Mouse (Mus musculus) gastrocnemius, postnatal 36 days (tissue): ENCODE results near the gene H2-Q10. TPM values are rescaled to one million over a fixed set of nuclear protein-coding genes. Genes with fewer than 3 reads are reported as not detected.

Experiments
- DNase-seq, 2 experiments: peaks; one replicate each; pipeline ENCODE4 v3.0.0; 2022
- intact Hi-C: fragments of 180-260 bp; cut with DNase I; formaldehyde crosslinking; loops from one replicate; pipeline ENCODE4 v1.15.1; 2025
- total RNA-seq, 2 experiments: library from RNA; stranded (reverse); gene quantifications; 2 replicates each; pipeline ENCODE4 v1.2.3; 2021

H2-Q10 gene
- total RNA-seq, 2 experiments from 2014 or later: 0.10 to 0.13 TPM

- intact Hi-C loops: no loop called here
Measured at GRCm38 (mm10) chr17:35512916-35513626, 43.2 kb downstream of the H2-Q10 start.

GRCm38 (mm10) chr17:35513886-35514285 lies 44.0 kb downstream of the H2-Q10 start:
- peak; percentile 58 to 64 for DNase-seq
- intact Hi-C loops: no loop called here

More at GRCm38 (mm10) chr17:35512916-35513626, 43.2 kb downstream of the H2-Q10 start:
- no peak for DNase-seq

GRCm38 (mm10) chr17:35514756-35515155 lies 44.9 kb downstream of the H2-Q10 start:
- intact Hi-C loops: no loop called here
- no peak for DNase-seq

- intact Hi-C loops: no loop called here
- DNase-seq: no peak
Measured at GRCm38 (mm10) chr17:35515911-35516640, 46.2 kb downstream of the H2-Q10 start.

GRCm38 (mm10) chr17:35516652-35517500 lies 47.0 kb downstream of the H2-Q10 start, which contains the start of the genes Tcf19 and Cchcr1:
TSS of gene Tcf19 (minus strand) at chr17:35516824.
TSS of gene Cchcr1 (plus strand) at chr17:35517100.
- intact Hi-C loops: no loop called here

GRCm38 (mm10) chr17:35517526-35517925 lies 47.6 kb downstream of the H2-Q10 start:
- intact Hi-C loops: no loop called here

More at GRCm38 (mm10) chr17:35516652-35517500, 47.0 kb downstream of the H2-Q10 start, which contains the start of the genes Tcf19 and Cchcr1:
- DNase-seq: peak; percentile 88 to 97

More at GRCm38 (mm10) chr17:35517526-35517925, 47.6 kb downstream of the H2-Q10 start:
- DNase-seq: no peak

Other genes starting within 250 kb of the H2-Q10 start
- not detected for gene Gm16181, start 249.3 kb upstream of the H2-Q10 start, total RNA-seq
- gene Atp6v1g2, start 236.4 kb upstream of the H2-Q10 start, total RNA-seq: 1 to 10 TPM; 1.7 to 2.4 TPM
- 1 to 10 TPM; 5.5 to 8.7 TPM for gene Nfkbil1, start 234.3 kb upstream of the H2-Q10 start, total RNA-seq
- gene Ddx39b, start 228.3 kb upstream of the H2-Q10 start, total RNA-seq: 10 to 100 TPM; 67.7 to 83.0 TPM
- 10 to 100 TPM; 28.2 to 39.1 TPM for gene H2-D1, start 207.4 kb upstream of the H2-Q10 start, total RNA-seq
- gene H2-Q1, start 149.7 kb upstream of the H2-Q10 start, total RNA-seq: under 1 TPM; 0.38 to 0.47 TPM
- gene H2-Q2, start 127.8 kb upstream of the H2-Q10 start, total RNA-seq: under 1 TPM; 0.20 to 0.77 TPM
- gene H2-Q4, start 90.5 kb upstream of the H2-Q10 start, total RNA-seq: 1 to 10 TPM; 3.6 to 4.0 TPM
- under 1 TPM; 0.17 to 0.26 TPM for gene H2-Q6, start 45.2 kb upstream of the H2-Q10 start, total RNA-seq
- gene H2-Q7, start 30.9 kb upstream of the H2-Q10 start, total RNA-seq: under 1 TPM; 0.33 to 0.62 TPM
- gene Pou5f1, start 35.9 kb downstream of the H2-Q10 start, total RNA-seq: not detected
- 1 to 10 TPM; 1.5 to 2.0 TPM for gene Tcf19, start 46.7 kb downstream of the H2-Q10 start, total RNA-seq
- 1 to 10 TPM; 1.4 to 2.8 TPM for gene Cchcr1, start 47.0 kb downstream of the H2-Q10 start, total RNA-seq
- gene Psors1c2, start 63.1 kb downstream of the H2-Q10 start, total RNA-seq: not detected
- gene Cdsn, start 82.0 kb downstream of the H2-Q10 start, total RNA-seq: not detected
- gene 2300002M23Rik, start 97.4 kb downstream of the H2-Q10 start, total RNA-seq: not detected
- gene Sfta2, start 131.5 kb downstream of the H2-Q10 start, total RNA-seq: not detected
- not detected for gene Gm9573, start 156.5 kb downstream of the H2-Q10 start, total RNA-seq
- gene Mucl3, start 173.6 kb downstream of the H2-Q10 start, total RNA-seq: not detected
- 10 to 100 TPM; 12.5 to 12.9 TPM for gene Vars2, start 197.5 kb downstream of the H2-Q10 start, total RNA-seq
- gene Gtf2h4, start 203.7 kb downstream of the H2-Q10 start, total RNA-seq: 10 to 100 TPM; 15.3 to 19.0 TPM
- 10 to 100 TPM; 12.7 to 15.0 TPM for gene Ddr1, start 234.5 kb downstream of the H2-Q10 start, total RNA-seq